Mouse (Mus musculus) thymus, postnatal 14 days (tissue): Measurements from ENCODE around the gene Tcf7l1.

ENCODE experiments used
- DNase-seq: peaks from one replicate; pipeline ENCODE4 v3.0.0; 2021

Gene Tcf7l1

DNA sequence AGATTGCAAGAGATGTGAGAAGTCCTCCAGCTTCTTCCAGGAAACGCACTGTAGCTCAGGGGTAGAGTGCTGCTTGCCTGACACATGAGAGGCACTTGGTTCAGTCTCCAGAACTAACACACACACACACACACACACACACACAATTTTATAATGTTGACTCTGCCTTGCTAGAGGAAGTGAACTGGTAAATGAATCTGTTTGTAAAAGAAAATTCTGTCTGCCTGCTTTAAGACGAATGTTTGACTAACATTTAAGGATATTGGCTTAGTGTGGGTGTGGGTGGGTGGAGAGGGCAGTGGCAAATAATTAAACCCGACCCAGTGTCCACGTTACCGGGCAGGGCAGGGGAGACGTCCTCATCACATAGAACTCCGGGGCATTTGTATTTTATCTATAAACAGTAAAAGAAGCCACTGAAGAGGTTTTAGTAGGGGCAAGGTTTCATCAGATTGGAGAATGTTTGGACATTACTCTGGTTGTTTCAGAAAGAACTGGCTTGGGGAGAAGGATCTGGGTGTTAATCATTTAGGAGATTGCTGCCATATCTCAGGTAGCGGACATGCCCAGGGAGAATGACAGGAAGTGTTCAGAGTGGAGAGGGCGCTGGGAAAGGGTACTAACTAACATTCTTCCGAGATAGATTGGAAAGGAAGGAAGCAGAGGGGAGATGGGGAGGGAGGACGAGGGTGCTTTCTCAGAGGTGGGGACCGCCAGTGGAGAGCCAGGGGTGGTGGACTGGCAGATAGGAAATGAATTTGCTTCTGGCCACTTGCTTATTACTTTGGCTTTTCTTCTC lies 169.1 kb downstream of the Tcf7l1 start:
- no peak for DNase-seq

DNA sequence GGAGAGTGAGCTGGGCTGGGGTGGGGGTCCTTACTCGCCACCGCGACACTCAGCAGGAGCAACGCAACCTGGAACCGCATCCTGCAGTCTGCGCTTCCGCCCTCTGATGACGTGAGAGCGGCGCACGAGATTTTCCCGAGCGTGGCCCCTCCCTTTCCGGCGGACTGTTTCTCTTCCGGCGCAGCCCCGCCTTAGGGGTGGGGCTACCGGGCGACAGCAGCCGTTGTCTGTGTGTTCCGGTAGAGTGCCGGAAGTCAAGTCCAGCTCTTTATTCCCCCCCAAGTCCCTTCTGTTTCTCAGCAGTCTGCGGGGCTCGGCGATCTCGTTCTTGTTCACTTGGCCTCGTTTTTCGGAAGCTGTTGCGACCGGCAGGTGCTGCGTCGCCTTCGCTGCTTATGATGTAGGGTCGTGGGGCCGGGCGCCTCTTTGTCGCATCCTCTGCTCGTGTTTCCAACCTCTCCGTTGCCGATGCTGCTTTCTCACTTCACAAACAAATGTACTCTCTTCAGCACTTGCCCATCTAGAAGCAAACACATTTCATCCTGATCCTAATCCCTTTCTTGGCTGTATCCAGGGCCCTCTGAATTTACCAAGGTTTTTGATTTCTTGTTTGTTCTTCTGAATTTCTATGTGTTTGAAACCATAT lies 172.3 kb downstream of the Tcf7l1 start, which contains the start of gene Tgoln1:
Gene Tgoln1 (minus strand): TSS at position 358 of the 646 bp plus-strand sequence.
- peak; percentile 98 for DNase-seq

DNA sequence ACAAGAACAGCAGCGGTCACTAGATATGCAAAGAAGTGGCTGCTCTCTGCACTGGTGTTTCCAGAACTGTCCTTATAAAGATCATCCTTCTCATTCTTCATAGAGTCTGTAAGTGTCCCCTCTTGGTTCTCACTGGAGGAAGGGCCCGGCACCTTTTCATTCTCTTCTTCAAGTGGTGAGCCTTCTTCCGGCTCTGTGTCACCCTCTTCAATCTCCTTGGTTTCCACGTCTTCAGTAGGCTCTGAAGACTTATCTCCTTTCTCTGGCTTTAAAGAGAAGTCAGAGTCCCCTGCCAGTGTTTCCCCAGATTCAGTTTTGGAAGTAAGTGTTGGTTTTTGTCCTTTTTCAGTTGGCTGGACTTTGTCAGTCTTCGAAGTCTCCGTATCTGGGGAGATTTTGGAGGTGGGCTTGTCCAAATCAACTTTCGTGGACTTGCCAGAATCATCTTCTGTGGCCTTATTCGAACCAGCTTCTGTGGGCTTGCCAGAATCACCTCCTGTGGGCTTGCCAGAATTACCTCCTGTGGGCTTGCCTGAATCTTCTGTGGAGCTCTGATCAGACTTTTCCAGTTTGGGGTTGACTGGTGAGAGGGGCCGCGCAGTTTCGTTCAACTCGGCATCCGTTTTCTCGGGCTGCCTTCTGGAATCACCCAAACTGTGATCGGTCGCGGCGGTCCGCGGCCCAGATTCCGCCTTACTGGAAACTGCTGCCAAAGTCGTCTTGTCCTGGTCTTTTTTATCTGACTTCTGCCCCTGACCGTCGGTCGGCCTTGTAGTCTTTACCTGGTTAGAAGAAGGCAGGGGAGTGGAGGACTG lies 173.3 kb downstream of the Tcf7l1 start:
- peak; percentile 41 for DNase-seq

- DNase-seq, result no peak
These were observed 173.9 kb downstream of the Tcf7l1 start for GRCm38 (mm10) chr6:72615151-72615550.

DNA sequence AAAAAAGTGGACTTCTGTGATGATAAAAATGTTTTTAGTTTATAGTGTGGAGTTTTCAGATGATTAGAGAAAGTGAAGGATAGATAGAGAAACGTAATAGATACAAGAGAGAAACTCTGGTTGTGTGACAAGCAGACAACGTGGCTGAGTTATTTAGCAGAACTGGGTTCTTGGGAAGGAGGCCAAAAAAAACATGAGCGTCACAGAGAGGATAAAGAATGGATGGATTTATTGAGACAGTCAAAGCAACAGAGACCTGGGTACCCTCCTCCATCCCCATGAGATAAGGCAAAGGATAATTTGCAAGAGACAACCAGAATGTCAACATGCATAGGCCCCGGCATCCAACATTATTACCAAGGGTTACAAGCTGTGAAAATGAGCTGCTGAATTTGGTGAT lies 178.8 kb downstream of the Tcf7l1 start:
- no peak for DNase-seq

GRCm38 (mm10) chr6:72608662-72609184 lies 180.3 kb downstream of the Tcf7l1 start:
- no peak for DNase-seq

DNA sequence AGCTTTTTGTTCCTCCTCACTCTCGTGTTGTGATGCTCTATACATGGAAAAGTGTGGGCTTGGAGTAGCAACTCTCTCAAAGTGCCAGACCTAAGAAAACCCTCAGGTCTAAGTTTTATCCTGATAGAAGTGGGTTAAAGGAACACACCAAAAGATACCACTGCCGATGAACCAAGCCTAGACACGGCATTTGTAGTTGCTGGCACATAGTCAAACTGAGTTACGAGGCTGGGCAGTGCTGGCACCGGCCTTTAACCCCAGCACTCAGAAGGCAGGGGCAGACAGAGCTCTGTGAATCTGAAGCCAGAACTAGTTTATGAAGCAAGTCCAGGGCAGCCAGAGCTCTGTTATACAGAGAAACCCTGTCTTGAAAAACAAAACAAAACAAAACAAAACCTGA lies 181.4 kb downstream of the Tcf7l1 start:
- DNase-seq, result no peak

DNA sequence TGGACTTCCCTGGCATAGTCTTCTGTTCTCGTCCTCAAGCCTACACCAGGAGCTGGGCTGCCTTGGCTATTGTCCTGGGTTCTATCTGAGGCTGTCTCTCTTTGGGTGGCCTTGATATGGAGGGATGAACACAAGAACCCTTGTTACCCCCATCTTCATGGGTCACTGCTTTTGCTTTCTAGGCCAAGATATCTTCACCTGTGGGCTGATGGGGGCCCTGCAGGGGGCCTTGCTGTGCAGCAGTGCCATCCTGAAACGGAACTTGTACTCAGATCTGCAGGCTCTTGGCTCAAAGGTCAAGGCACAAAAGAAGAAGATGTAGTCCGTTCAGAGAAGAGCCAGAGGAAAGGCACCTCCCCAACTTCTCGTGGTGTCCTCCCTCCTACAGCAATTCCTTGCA lies 182.0 kb downstream of the Tcf7l1 start:
- no peak for DNase-seq

GRCm38 (mm10) chr6:72604066-72604465 lies 185.0 kb downstream of the Tcf7l1 start:
- DNase-seq, result no peak

DNA sequence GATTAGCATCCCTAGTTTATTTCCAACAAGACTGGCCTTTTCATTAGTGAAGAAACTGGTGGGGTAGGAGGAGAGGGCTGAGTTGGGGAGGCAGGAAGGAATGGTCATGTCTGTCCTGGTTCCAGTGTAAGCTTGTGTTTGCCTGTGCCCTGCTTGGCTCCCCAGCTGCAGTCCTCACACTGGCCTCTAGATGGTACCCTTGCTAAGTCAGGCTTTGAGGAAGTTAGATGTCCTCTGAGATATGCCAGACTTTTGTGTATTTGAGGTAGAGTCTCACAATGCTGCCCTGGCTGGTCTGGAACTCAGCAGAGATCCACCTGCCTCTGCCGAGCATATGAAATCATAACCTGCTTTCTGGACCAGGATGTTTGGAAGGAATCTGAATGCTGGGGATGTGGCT lies 187.3 kb downstream of the Tcf7l1 start:
- peak; percentile 87 for DNase-seq

- DNase-seq, result no peak
These were observed 188.3 kb downstream of the Tcf7l1 start for GRCm38 (mm10) chr6:72600771-72601170.

GRCm38 (mm10) chr6:72600216-72600615 lies 188.8 kb downstream of the Tcf7l1 start:
- no peak for DNase-seq

GRCm38 (mm10) chr6:72598791-72599557 lies 190.1 kb downstream of the Tcf7l1 start:
- DNase-seq, result no peak

- peak; percentile 87 for DNase-seq
These were observed 190.9 kb downstream of the Tcf7l1 start, which contains the start of the genes Elmod3 and Retsat for GRCm38 (mm10) chr6:72597956-72598753. Gene Elmod3 (minus strand): TSS chr6:72598413. Gene Retsat (plus strand): TSS chr6:72598475.

DNA sequence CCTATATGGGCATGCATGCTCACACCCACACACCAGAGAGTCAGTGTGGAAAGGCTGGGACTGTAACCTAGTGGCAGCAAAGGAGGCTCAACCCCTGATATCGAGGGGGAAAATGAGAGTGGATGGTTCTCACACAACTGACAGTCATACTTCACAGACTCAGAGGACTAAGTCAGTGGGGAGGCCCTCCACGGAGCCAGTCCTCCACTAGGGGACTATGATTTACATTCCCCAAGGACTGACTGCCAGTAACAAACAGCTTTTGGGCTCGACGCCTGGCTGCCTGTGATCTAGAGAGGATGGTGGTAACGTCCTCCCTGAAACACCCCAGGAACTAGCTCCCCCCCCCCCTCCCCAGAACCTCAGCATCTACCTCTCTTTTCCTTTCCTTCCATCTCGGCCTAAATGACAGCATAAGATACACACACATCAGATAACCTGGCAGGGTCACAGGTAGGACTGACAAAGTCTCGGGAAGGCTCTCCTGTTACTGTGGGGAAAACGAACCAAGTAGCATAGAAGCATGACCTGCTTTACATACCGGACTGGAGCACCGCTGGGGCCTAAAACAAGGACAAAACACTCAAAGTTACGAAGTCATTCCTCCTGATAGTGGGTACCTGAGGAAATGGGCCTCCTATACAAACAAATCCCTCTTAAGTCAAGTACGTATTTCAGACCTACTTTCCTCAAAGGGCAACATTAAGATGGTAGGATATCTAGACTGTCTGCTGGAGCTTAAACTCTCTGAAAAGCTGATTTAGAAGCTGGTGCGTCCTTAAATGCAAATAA lies 191.8 kb downstream of the Tcf7l1 start:
- no peak for DNase-seq

GRCm38 (mm10) chr6:72593914-72594313 lies 195.1 kb downstream of the Tcf7l1 start:
- DNase-seq, result no peak

- no peak for DNase-seq
These were observed 195.8 kb downstream of the Tcf7l1 start for GRCm38 (mm10) chr6:72593011-72593803.

DNA sequence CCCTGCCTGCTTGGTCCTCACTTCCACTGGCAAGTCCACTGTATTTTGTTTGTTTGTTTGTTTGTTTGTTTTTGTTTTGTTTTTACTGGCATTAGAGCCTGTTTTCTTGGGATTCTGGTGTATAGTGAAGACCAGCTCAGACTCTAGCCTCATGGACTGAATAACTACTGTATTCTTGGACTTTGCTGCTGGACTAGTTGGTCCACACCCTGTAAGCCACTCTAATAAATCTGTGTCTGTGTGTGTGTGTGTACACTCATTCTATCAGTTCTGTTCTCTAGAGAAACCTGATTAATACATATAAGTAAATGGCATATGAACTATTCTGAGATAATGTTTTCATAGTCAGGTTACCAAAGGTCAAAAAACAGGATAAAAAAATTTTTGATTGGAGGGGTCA lies 198.9 kb downstream of the Tcf7l1 start:
- DNase-seq, result no peak

- no peak for DNase-seq
These were observed 200.7 kb downstream of the Tcf7l1 start for GRCm38 (mm10) chr6:72588307-72588706.

DNA sequence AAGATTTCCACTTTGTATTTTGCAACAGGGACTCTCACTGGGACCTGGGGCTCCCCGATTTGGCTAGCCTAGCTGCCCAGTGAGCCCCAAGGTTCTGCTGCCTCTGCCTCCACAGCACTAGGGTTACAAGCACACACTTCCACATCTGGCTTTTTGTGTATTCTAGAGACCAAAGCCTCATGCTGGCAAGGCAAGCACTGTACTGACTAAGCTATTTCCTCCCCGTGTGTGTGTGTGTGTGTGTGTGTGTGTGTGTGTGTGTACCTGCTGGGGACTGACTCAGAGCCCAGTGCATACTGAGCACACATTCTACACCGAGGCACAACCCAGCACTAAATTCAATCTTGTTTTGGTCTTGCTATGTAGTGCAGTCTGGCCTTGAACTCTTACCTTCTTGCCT lies 202.4 kb downstream of the Tcf7l1 start:
- no peak for DNase-seq
